Mouse (Mus musculus) hindbrain, embryonic 14.5 days (tissue): ENCODE results near the gene Npas2. TPM values are rescaled to one million over a fixed set of nuclear protein-coding genes. Genes with fewer than 3 reads are reported as not detected.

Source experiments
- ATAC-seq: fragments of 200-750 bp; cut with Nextera tagmentation; 2 replicates; pipeline ENCODE4 v1.8.0; 2017; ENCODE audit warnings: moderate number of reproducible peaks, mild to moderate bottlenecking, moderate TSS enrichment, moderate library complexity; ENCODE audit not compliant: low FRiP score
- DNase-seq: peaks from one replicate; pipeline ENCODE4 v3.0.0-alpha.2; 2015; ENCODE audit warnings: low spot score
- H3K27ac ChIP-seq: fragments of 300-500 bp; sonication (generic); 2 replicates; pipeline ENCODE4 v1.5.1; 2014; ENCODE audit warnings: mild to moderate bottlenecking, moderate library complexity
- H3K27me3 ChIP-seq: fragments of 300-500 bp; sonication (generic); 2 replicates; pipeline ENCODE4 v1.6.1; 2014; ENCODE audit warnings: mild to moderate bottlenecking, low read length, mixed read lengths; ENCODE audit not compliant: control insufficient read depth, insufficient read depth
- H3K36me3 ChIP-seq: fragments of 300-500 bp; sonication (generic); replicated peaks from 2 replicates; pipeline ENCODE4 v1.6.1; 2014; ENCODE audit not compliant: control insufficient read depth, insufficient read depth
- H3K4me1 ChIP-seq: fragments of 300-500 bp; sonication (generic); replicated peaks from 2 replicates; pipeline ENCODE4 v1.6.1; 2014; ENCODE audit warnings: antibody characterized with exemption, low read length, mixed read lengths; ENCODE audit not compliant: control insufficient read depth, insufficient read depth
- H3K4me2 ChIP-seq: fragments of 300-500 bp; sonication (generic); replicated peaks from 2 replicates; pipeline ENCODE4 v1.6.1; 2014; ENCODE audit warnings: mild to moderate bottlenecking, moderate library complexity
- H3K4me3 ChIP-seq: fragments of 300-500 bp; sonication (generic); replicated peaks from 2 replicates; pipeline ENCODE4 v1.5.1; 2014; ENCODE audit warnings: mild to moderate bottlenecking, low read length
- H3K9ac ChIP-seq: fragments of 300-500 bp; sonication (generic); 2 replicates; pipeline ENCODE4 v1.6.1; 2014
- H3K9me3 ChIP-seq: fragments of 300-500 bp; sonication (generic); 2 replicates; pipeline ENCODE4 v1.6.1; 2016; ENCODE audit warnings: low read length; ENCODE audit not compliant: control insufficient read depth
- WGBS: fragments of 180-500 bp; shearing (Covaris S2); extraction: QIAGEN DNeasy Blood & Tissue Kit; methylation state at CpG from one replicate; pipeline ENCODE4 v1.1.7; 2014; 5-methylcytosine and 5-hydroxymethylcytosine counted together
- polyA plus RNA-seq: library from polyadenylated mRNA; unstranded; fragments of >200 nt; fragmentation: Nextera tagmentation; extraction: Ambion mirVana; gene quantifications from 2 replicates; pipeline ENCODE4 v1.2.1, GENCODE M21; 2014

Gene Npas2
- polyA plus RNA-seq, 1 experiment from 2014 or later = 0.60 TPM

DNA sequence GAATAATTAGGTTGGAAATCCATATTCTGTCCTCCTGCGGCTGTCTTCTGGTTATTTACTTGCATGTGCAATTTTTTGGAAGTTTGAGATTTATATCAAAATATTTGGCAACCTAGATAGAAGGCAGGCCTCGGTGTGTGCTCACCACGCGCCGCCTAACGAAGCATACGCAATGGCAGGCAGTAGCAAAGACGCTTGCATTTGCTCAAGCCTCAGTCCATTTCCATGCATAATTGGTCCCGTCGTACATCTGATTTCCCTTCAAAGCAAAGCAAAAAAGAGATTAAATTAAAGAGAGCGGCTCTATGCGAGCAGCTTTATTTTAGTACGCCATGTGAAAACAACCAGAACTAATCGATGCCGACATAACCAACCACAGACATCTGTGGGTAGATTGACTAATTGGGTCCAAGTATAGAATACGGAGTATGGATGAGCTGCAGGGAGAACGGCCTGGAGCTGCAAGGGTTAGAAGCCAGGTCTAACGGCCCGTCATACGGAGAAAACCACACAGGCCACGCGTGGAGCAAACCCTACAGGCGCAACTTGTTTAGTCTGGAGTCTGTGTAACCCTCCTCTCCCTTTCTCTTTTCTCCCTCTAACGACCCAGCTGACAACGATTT, 118.9 kb downstream of the Npas2 start:
- no peak for DNase-seq
- Histone ChIP-seq H3K4me1 (no peaks in the 10 kb centered on the region; the same call in 1 of the 2 replicates), H3K36me3 (no peaks in the 10 kb centered on the region), H3K9me3 (no peaks in the 10 kb centered on the region), H3K4me2 (peak overlapping the region; percentile 29), H3K4me3 (no peak overlapping the region), H3K27me3 (no peaks in the 10 kb centered on the region; the same call in 1 of the 2 replicates), H3K27ac (no peak overlapping the region), H3K9ac (no peak overlapping the region)
- ATAC-seq = peak; percentile 21; the same call in 1 of the 2 replicates
- 51% methylated on average over 25 of the region's 25 CpGs for WGBS

DNA sequence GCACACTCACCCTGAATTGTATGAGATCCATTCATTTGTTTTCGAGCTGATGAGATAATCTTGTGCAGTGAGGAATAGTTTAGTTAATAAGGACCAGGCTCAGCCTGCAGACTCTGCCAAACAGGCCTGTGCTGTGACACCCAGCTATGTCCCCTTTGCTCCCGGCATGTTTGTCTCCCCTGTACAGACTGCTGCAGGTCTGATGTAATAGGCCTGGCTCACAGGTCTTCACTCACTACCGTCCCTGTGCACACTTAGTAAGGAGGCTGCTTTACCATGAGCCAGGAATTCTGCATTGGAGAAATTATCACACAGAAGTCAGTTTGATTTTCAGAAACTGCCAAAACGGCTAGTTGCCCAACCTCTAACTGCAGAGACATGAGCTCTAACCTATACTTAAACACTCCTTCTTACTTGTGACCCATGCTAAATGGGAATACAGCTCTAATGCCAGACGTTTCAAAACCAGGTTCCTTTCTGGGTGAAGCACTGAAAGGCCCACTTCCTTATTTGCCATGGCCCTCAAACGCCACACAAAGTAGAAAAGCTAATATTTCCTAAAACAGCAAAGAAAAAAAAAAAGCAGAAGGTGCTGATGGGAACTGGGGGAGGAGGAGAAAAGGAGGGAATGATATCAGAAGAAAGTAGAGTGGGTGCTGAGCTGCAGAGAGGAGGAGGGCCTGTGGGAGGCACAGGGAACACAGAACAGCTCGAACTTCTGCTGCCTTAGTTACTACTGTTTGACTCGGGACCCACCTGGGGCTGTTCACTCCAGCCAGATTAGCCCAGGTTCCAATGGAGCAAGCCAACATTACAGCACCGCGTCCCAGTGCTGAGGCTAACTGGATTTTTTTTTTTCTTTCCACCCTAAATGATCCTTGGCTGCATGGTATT, 120.1 kb downstream of the Npas2 start:
- no peaks in the 10 kb centered on the region for H3K36me3 ChIP-seq
- WGBS = 83% methylated on average over 10 of the region's 10 CpGs
- no peak overlapping the region for H3K4me2 ChIP-seq
- H3K4me1 ChIP-seq = no peaks in the 10 kb centered on the region; the same call in 1 of the 2 replicates
- H3K9ac ChIP-seq = no peak overlapping the region
- H3K27ac ChIP-seq = no peak overlapping the region
- DNase-seq = no peak
- no peaks in the 10 kb centered on the region for H3K9me3 ChIP-seq
- H3K27me3 ChIP-seq = no peaks in the 10 kb centered on the region
- no peak for ATAC-seq
- no peak overlapping the region for H3K4me3 ChIP-seq

DNA sequence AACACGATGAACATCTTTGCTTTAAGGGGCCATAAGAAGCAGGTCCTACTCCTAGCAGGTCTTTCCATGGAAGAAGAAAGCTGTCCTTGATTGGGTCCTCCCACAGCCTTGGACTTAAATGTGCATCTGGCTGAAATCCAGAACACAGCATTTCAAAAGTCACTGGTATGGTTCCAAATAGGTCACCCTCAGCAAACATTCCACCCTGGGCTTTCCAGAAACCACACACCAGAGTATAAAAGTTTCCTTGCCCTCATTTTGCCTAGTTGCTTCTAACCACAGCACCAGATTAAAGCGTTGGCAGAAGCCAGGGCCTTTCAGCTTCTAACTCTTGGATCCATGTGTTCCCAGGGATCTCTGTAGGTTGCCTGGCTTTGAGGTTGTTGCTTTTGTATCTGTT, 124.4 kb downstream of the Npas2 start:
- no peaks in the 10 kb centered on the region for H3K27me3 ChIP-seq
- H3K27ac ChIP-seq = no peak overlapping the region
- 91% methylated on average over 2 of the region's 2 CpGs for WGBS
- H3K9me3 ChIP-seq = no peaks in the 10 kb centered on the region
- H3K4me2 ChIP-seq = no peak overlapping the region
- H3K4me1 ChIP-seq = no peaks in the 10 kb centered on the region
- H3K4me3 ChIP-seq = no peak overlapping the region
- H3K36me3 ChIP-seq = no peaks in the 10 kb centered on the region
- ATAC-seq (no peak), DNase-seq (no peak)
- no peak overlapping the region for H3K9ac ChIP-seq

DNA sequence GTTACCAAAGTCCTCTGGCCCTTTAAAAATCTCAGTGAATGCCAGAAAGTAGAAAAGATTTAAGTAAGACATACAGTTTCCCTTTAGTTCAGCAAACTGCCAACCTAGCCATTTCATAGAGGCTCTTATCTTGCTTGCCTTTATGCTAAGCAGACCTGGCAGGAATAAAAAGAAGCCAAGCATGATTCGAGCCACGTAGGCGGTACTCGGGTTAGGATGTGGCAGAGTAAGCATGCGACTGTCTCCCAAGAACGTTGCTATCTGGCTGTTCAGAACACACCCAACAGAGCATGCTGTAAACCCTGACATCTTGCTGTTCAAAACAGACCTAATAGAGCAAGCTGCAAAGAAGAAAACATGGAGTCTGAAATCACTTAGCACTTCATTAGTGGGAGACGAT, 125.3 kb downstream of the Npas2 start:
- H3K9ac ChIP-seq = no peak overlapping the region
- no peaks in the 10 kb centered on the region for H3K9me3 ChIP-seq
- DNase-seq (no peak), ATAC-seq (no peak)
- H3K4me1 ChIP-seq = no peaks in the 10 kb centered on the region
- no peak overlapping the region for H3K27ac ChIP-seq
- no peak overlapping the region for H3K4me3 ChIP-seq
- H3K36me3 ChIP-seq = no peaks in the 10 kb centered on the region
- no peak overlapping the region for H3K4me2 ChIP-seq
- 84% methylated on average over 7 of the region's 7 CpGs for WGBS
- no peaks in the 10 kb centered on the region for H3K27me3 ChIP-seq

DNA sequence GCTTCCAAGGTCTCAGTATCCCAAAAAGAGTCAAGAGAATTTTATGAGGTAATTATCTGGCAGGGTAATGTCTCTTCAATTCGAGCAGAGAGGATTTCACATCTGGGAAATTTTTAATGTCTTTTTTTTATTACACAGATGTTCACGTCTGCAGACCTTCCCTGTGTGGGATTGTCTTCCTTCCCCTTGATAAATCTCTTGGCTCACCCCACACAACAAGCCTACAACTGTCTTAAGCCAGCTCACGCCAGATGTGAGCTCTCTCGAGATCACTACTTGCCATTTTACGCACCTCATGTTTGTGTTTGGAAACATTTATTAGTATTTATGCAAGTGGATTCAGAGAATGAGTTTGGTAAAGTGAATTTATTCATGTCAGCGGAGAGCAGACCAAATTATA, 128.4 kb downstream of the Npas2 start:
- Histone ChIP-seq H3K4me3 (no peak overlapping the region), H3K36me3 (no peaks in the 10 kb centered on the region), H3K27ac (no peak overlapping the region), H3K9me3 (no peaks in the 10 kb centered on the region), H3K27me3 (no peaks in the 10 kb centered on the region), H3K4me2 (no peak overlapping the region), H3K9ac (no peak overlapping the region), H3K4me1 (no peaks in the 10 kb centered on the region)
- no peak for ATAC-seq
- whole genome bisulfite sequencing = 76% methylated on average over 6 of the region's 6 CpGs
- DNase-seq = no peak

DNA sequence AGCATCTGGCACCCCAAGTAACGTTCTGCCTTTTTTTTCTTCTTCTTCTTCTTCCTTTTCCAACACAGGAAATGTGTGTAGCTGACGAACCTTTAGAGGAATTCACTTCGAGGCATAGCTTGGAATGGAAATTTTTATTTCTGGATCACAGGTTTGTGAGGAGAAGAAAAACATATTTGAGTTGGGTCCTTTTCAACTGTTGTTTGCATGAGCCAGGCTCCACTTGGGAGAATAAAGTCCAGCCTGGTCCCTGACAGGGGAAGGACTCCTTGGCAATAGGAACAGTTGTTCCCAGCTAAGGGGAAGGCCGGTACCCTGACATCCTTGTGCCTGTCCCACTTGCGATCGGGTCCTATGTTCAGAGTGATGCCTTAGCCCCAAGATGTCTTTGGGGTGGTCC, 131.7 kb downstream of the Npas2 start:
- WGBS = 93% methylated on average over 6 of the region's 6 CpGs

DNA sequence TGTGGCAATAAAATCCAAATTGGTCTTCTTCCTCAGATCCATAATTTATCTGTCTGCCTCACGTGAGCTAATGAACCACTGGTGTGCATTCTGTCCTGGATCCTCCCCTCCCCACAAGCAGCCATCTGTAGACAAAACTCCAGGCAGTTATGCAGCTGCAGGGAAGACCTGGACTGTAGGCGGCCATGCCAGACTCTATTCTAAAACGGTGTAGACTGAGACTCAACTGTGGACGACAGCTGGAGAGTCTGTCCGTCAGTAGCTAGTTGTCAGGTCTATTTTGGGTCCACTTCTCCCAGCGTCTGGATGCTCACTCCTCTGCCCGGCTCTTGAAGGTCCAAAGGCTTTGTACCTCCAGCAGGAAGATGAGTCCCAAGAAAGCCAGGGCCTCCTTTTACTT, 134.0 kb downstream of the Npas2 start:
- DNase-seq (no peak), ATAC-seq (no peak)
- Histone ChIP-seq H3K27ac (no peak overlapping the region), H3K9me3 (no peaks in the 10 kb centered on the region), H3K4me2 (no peak overlapping the region), H3K27me3 (no peaks in the 10 kb centered on the region), H3K9ac (no peak overlapping the region), H3K4me1 (no peaks in the 10 kb centered on the region), H3K4me3 (no peak overlapping the region), H3K36me3 (no peaks in the 10 kb centered on the region)
- 76% methylated on average over 7 of the region's 7 CpGs for WGBS

More for the DNA sequence above, 131.7 kb downstream of the Npas2 start:
- Histone ChIP-seq H3K27ac (no peak overlapping the region), H3K9ac (no peak overlapping the region), H3K4me3 (no peak overlapping the region), H3K4me1 (no peaks in the 10 kb centered on the region), H3K9me3 (no peaks in the 10 kb centered on the region), H3K27me3 (no peaks in the 10 kb centered on the region), H3K36me3 (no peaks in the 10 kb centered on the region), H3K4me2 (no peak overlapping the region)
- ATAC-seq = no peak
- DNase-seq = no peak

DNA sequence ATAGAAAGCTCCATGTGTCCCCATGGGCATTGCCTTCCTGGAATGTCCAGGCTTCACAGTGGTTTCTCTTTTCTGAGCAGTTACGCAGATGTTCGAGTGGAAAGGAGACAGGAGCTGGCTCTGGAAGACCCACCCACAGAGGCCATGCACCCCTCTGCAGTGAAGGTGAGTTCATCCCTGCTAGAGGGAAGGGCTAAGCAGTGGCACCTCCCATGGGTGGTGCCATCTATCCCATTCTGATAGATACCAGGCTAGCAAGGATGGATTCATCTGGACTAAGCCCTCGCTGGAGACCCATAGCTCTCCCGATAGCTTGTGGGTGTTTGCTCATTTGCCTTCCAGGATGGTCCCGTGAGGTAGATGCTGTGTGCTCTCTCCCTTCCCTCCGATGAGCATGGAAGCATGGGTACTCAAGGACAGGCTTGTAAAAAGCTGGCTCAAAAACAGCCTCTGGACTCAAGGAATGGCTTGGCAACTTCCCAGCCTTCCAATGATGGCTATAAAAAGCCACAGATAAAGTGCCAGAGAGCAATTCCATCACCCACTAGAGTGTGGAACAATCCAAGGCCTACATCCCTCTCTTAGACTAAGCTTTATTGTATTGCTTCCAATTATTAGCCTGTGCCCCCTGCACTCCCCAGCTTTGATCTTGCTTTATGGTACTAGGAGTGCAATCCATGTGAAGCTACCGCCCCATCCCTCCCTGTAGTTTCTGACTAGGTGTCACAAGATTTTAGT, 137.5 kb downstream of the Npas2 start:
- H3K4me3 ChIP-seq = no peak overlapping the region
- H3K4me1 ChIP-seq = no peaks in the 10 kb centered on the region
- no peak overlapping the region for H3K27ac ChIP-seq
- DNase-seq = no peak
- no peaks in the 10 kb centered on the region for H3K27me3 ChIP-seq
- H3K4me2 ChIP-seq = no peak overlapping the region
- H3K36me3 ChIP-seq = no peaks in the 10 kb centered on the region
- H3K9me3 ChIP-seq = no peaks in the 10 kb centered on the region
- no peak overlapping the region for H3K9ac ChIP-seq
- WGBS = 93% methylated on average over 7 of the region's 7 CpGs
- ATAC-seq = no peak

DNA sequence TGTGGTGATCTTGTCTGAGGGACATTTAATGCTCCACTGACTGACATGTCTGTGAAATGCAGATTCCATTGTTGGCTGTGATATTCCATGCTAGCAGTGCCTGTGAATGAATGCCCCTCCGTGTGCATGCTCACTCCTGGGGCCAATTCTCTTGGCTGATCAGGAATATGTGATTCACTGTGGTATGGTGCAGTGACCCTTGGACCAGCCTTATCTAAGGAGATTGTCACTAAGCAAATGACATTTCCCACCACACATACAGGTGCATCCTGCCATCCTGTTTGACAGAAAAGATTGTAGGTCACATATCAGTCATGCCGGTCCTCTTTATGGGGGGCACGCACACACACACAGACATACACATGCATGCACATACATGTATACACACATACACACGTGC, 138.9 kb downstream of the Npas2 start:
- no peaks in the 10 kb centered on the region for H3K9me3 ChIP-seq
- DNase-seq (no peak), ATAC-seq (no peak)
- no peaks in the 10 kb centered on the region for H3K4me1 ChIP-seq
- no peak overlapping the region for H3K27ac ChIP-seq
- no peak overlapping the region for H3K4me3 ChIP-seq
- WGBS = 82% methylated on average over 4 of the region's 4 CpGs
- no peaks in the 10 kb centered on the region for H3K36me3 ChIP-seq
- no peak overlapping the region for H3K9ac ChIP-seq
- no peaks in the 10 kb centered on the region for H3K27me3 ChIP-seq
- no peak overlapping the region for H3K4me2 ChIP-seq
